In genomic region chr6:99030251-99030650, GRCm38 (mm10) we compare ENCODE assay signal across 13 mouse cellular contexts.
DNase-seq lines count a peak whose midpoint lies in the region; ATAC-seq and TF ChIP-seq lines count a peak whose summit lies in the region.
"Had no signal": no experiment of that assay in that cellular context is flagged by ENCODE, and none has a peak within 500 bp of the region (broad histone marks: within the 10 kb centered on the region; RNA-seq: fewer than 3 reads in every experiment).

No protein-coding gene starts in this region.

- H3K4me1 ChIP-seq in hindbrain, postnatal 0 days (ENCODE audit: insufficient read depth, low read length): no peaks in the 10 kb centered on the region
- H3K4me1 ChIP-seq in hindbrain, embryonic 12.5 days: peaks cover 31% of the 10 kb centered on the region
- H3K4me1 ChIP-seq in embryonic facial prominence, embryonic 10.5 days: peaks cover 87% of the 10 kb centered on the region
- H3K4me1 ChIP-seq in heart, embryonic 11.5 days (ENCODE audit: control insufficient read depth, insufficient read depth, low read length): peaks cover 23% of the 10 kb centered on the region

- DNase-seq in hindbrain, postnatal 0 days (ENCODE audit: low spot score): peak; percentile 44
- peak; percentile 3 for DNase-seq in thymus, postnatal 14 days
- DNase-seq in thymus, postnatal 25 days: no peak
- DNase-seq in embryonic facial prominence, embryonic 10.5 days (ENCODE audit: low spot score): peak; percentile 54
- no peak for DNase-seq in MN1 (ENCODE audit: low spot score)
- DNase-seq in frontal cortex, postnatal 25 days (ENCODE audit: low spot score in 2 of 2): no peak
- DNase-seq: cerebellum, adult 9-11 months; kidney, adult 8-10 months; thymus, postnatal 4 days had no signal

- H3K36me3 ChIP-seq in hindbrain, postnatal 0 days (ENCODE audit: insufficient read depth, low read length): no peaks in the 10 kb centered on the region
- H3K36me3 ChIP-seq in hindbrain, embryonic 12.5 days: no peaks in the 10 kb centered on the region
- no peaks in the 10 kb centered on the region for H3K36me3 ChIP-seq in embryonic facial prominence, embryonic 10.5 days (replicated peaks)
- no peaks in the 10 kb centered on the region for H3K36me3 ChIP-seq in heart, embryonic 11.5 days (ENCODE audit: control insufficient read depth, insufficient read depth, low read length)
- H3K36me3 ChIP-seq: neural tube, embryonic 15.5 days had no signal

- peak; percentile 60 for TF ChIP-seq CTCF in hindbrain, postnatal 0 days (IDR thresholded peaks at IDR 0.05; ENCODE audit: low read depth)

- no peak overlapping the region for H3K4me3 ChIP-seq in hindbrain, postnatal 0 days (ENCODE audit: low read length)
- no peak overlapping the region for H3K4me3 ChIP-seq in hindbrain, embryonic 12.5 days
- H3K4me3 ChIP-seq in embryonic facial prominence, embryonic 10.5 days: no peak overlapping the region
- H3K4me3 ChIP-seq in heart, embryonic 11.5 days (ENCODE audit: low read depth, low read length): no peak overlapping the region
- H3K4me3 ChIP-seq: megakaryocyte, embryonic 14.5 days; neural tube, embryonic 15.5 days had no signal

- no peak overlapping the region for H3K9ac ChIP-seq in hindbrain, postnatal 0 days (replicated peaks; ENCODE audit: low read length)
- H3K9ac ChIP-seq in hindbrain, embryonic 12.5 days: no peak overlapping the region
- no peak overlapping the region for H3K9ac ChIP-seq in heart, embryonic 11.5 days (ENCODE audit: low read depth, low read length)
- H3K9ac ChIP-seq: neural tube, embryonic 15.5 days had no signal

- no peaks in the 10 kb centered on the region for H3K9me3 ChIP-seq in hindbrain, postnatal 0 days (ENCODE audit: low read length)
- H3K9me3 ChIP-seq in hindbrain, embryonic 12.5 days (replicated peaks): no peaks in the 10 kb centered on the region
- no peaks in the 10 kb centered on the region for H3K9me3 ChIP-seq in embryonic facial prominence, embryonic 10.5 days
- no peaks in the 10 kb centered on the region for H3K9me3 ChIP-seq in heart, embryonic 11.5 days (replicated peaks; ENCODE audit: control insufficient read depth, low read length)
- H3K9me3 ChIP-seq: megakaryocyte, embryonic 14.5 days; neural tube, embryonic 15.5 days had no signal

- H3K4me2 ChIP-seq in hindbrain, postnatal 0 days (ENCODE audit: low read depth, low read length): no peak overlapping the region
- H3K4me2 ChIP-seq in hindbrain, embryonic 12.5 days (replicated peaks): no peak overlapping the region
- H3K4me2 ChIP-seq in heart, embryonic 11.5 days: no peak overlapping the region; the same call in 1 of the 2 replicates
- H3K4me2 ChIP-seq: neural tube, embryonic 15.5 days had no signal

- no peak overlapping the region for H3K27ac ChIP-seq in hindbrain, postnatal 0 days
- H3K27ac ChIP-seq in hindbrain, embryonic 12.5 days: no peak overlapping the region
- H3K27ac ChIP-seq in embryonic facial prominence, embryonic 10.5 days (replicated peaks): peak overlapping the region; percentile 44; the same call in 1 of the 2 replicates
- H3K27ac ChIP-seq in heart, embryonic 11.5 days (ENCODE audit: low read depth, low read length): no peak overlapping the region
- H3K27ac ChIP-seq: neural tube, embryonic 15.5 days had no signal

- ATAC-seq in hindbrain, postnatal 0 days: no peak
- ATAC-seq in hindbrain, embryonic 12.5 days (ENCODE audit: low FRiP score): no peak
- ATAC-seq in heart, embryonic 11.5 days (replicated peaks; ENCODE audit: insufficient number of reproducible peaks, low FRiP score, low TSS enrichment): no peak

- 51% methylated on average over 6 of the region's 6 CpGs for WGBS in hindbrain, postnatal 0 days
- 16% methylated on average over 6 of the region's 6 CpGs for WGBS in hindbrain, embryonic 12.5 days
- WGBS in embryonic facial prominence, embryonic 10.5 days: 19% methylated on average over 6 of the region's 6 CpGs
- WGBS in heart, embryonic 11.5 days (ENCODE audit: insufficient replicate concordance): 28% methylated on average over 6 of the region's 6 CpGs

- H3K27me3 ChIP-seq in hindbrain, postnatal 0 days (ENCODE audit: insufficient read depth, low read length): 0 out of 2 replicates have a peak, but pooled peaks cover 4% of the 10 kb centered on the region
- 0 out of 2 replicates have a peak, but pooled peaks cover 4% of the 10 kb centered on the region for H3K27me3 ChIP-seq in hindbrain, embryonic 12.5 days
- peaks cover 4% of the 10 kb centered on the region; the same call in 1 of the 2 replicates for H3K27me3 ChIP-seq in embryonic facial prominence, embryonic 10.5 days (replicated peaks; ENCODE audit: low read depth, poor library complexity, severe bottlenecking)
- H3K27me3 ChIP-seq in heart, embryonic 11.5 days (ENCODE audit: control insufficient read depth, insufficient read depth, low read length): no peaks in the 10 kb centered on the region
- H3K27me3 ChIP-seq: megakaryocyte, embryonic 14.5 days had no signal

Comparison
In these comparisons a context has a peak if more than half of its experiments do, and no peak if none do; other contexts are left out.
1. DNase-seq: peak in hindbrain, postnatal 0 days (single experiment), thymus, postnatal 14 days (single experiment) and embryonic facial prominence, embryonic 10.5 days (single experiment); none in thymus, postnatal 25 days (single experiment), MN1 (single experiment) and frontal cortex, postnatal 25 days (0 of 2).